Mouse (Mus musculus) stomach, embryonic 14.5 days (tissue): ENCODE measurements around the gene Enpp1. TPM values are rescaled to one million over a fixed set of nuclear protein-coding genes. Genes with fewer than 3 reads are reported as not detected.
"Not testable (repeated sequence)": the region's sequence is repeated elsewhere in the genome, so short reads cannot be mapped to it uniquely, and the experiment has no call there.

Experiments used
- ATAC-seq: fragments of 200-750 bp; cut with Nextera tagmentation; 2 replicates; pipeline ENCODE4 v1.8.0; 2017; ENCODE audit warnings: low read depth, moderate TSS enrichment; ENCODE audit not compliant: insufficient number of reproducible peaks, insufficient read depth, low FRiP score
- H3K27ac ChIP-seq: fragments of 300-500 bp; sonication (generic); 2 replicates; pipeline ENCODE4 v1.5.1; 2014; ENCODE audit warnings: mild to moderate bottlenecking, low read length, moderate library complexity, mixed read lengths
- H3K27me3 ChIP-seq: fragments of 300-500 bp; sonication (generic); 2 replicates; pipeline ENCODE4 v1.6.1; 2014; ENCODE audit warnings: low read length, control low read depth, mixed read lengths; ENCODE audit not compliant: control insufficient read depth, insufficient read depth
- H3K36me3 ChIP-seq: fragments of 300-500 bp; sonication (generic); 2 replicates; pipeline ENCODE4 v1.6.1; 2014; ENCODE audit warnings: mild to moderate bottlenecking, control low read depth, low read length, moderate library complexity, mixed read lengths; ENCODE audit not compliant: control insufficient read depth, insufficient read depth
- H3K4me1 ChIP-seq: fragments of 300-500 bp; sonication (generic); 2 replicates; pipeline ENCODE4 v1.6.1; 2014; ENCODE audit warnings: low read length, control low read depth, mixed read lengths; ENCODE audit not compliant: control insufficient read depth, insufficient read depth
- H3K4me2 ChIP-seq: fragments of 300-500 bp; sonication (generic); replicated peaks from 2 replicates; pipeline ENCODE4 v1.6.1; 2014; ENCODE audit warnings: low read depth, low read length, control low read depth
- H3K4me3 ChIP-seq: fragments of 300-500 bp; sonication (generic); 2 replicates; pipeline ENCODE4 v1.5.1; 2014; ENCODE audit warnings: low read depth, low read length, control low read depth
- H3K9ac ChIP-seq: fragments of 300-500 bp; sonication (generic); replicated peaks from 2 replicates; pipeline ENCODE4 v1.6.1; 2014; ENCODE audit warnings: low read depth, mild to moderate bottlenecking, control low read depth, low read length, moderate library complexity, mixed read lengths
- H3K9me3 ChIP-seq: fragments of 300-500 bp; sonication (generic); 2 replicates; pipeline ENCODE4 v1.6.1; 2016; ENCODE audit warnings: low read depth, low read length, control low read depth; ENCODE audit not compliant: control insufficient read depth
- WGBS: fragments of 180-500 bp; shearing (Covaris S2); extraction: QIAGEN DNeasy Blood & Tissue Kit; methylation state at CpG from one replicate; pipeline ENCODE4 v1.1.7; 2014; 5-methylcytosine and 5-hydroxymethylcytosine counted together
- polyA plus RNA-seq: library from polyadenylated mRNA; unstranded; fragments of >200 nt; fragmentation: Nextera tagmentation; extraction: Ambion mirVana; gene quantifications from 2 replicates; pipeline ENCODE4 v1.2.1, GENCODE M21; 2014

Enpp1 gene
- polyA plus RNA-seq, 1 experiment from 2014 or later = 8.3 TPM

GRCm38 (mm10) chr10:24628466-24628865 lies 83.5 kb downstream of the Enpp1 start:
- Histone ChIP-seq H3K4me2 (peak overlapping the region; percentile 27), H3K27me3 (no peaks in the 10 kb centered on the region), H3K9ac (no peak overlapping the region), H3K9me3 (no peaks in the 10 kb centered on the region), H3K4me3 (no peak overlapping the region), H3K4me1 (peaks cover 5% of the 10 kb centered on the region; the same call in 1 of the 2 replicates), H3K36me3 (no peaks in the 10 kb centered on the region), H3K27ac (peak overlapping the region; percentile 85)
- peak; percentile 59 for ATAC-seq
- 26% methylated on average over 9 of the region's 9 CpGs for WGBS

DNA sequence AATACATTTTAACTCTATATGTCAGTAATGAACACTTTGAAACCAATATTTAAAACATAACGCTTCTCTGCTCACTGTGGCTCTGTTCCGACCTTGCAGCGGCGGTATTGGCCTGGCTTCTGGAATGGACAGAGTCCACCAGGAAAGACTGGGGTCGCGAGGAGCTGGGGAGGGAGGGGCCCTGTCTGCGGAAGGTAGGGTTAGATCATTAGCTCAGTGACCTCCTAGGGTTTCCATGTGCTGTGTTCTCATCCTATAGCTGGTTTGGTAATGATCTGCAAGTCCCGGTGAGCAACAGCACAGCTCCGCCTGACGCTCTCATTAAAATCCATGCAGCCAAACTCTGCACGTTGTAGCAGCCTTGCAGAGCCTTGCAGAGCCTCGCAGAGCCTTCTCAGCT lies 84.7 kb downstream of the Enpp1 start:
- Histone ChIP-seq H3K4me3 (no peak overlapping the region), H3K36me3 (no peaks in the 10 kb centered on the region), H3K9me3 (no peaks in the 10 kb centered on the region), H3K4me2 (no peak overlapping the region), H3K9ac (no peak overlapping the region), H3K27me3 (no peaks in the 10 kb centered on the region), H3K4me1 (peaks cover 5% of the 10 kb centered on the region; the same call in 1 of the 2 replicates), H3K27ac (no peak overlapping the region)
- ATAC-seq = no peak
- WGBS = 70% methylated on average over 12 of the region's 12 CpGs

DNA sequence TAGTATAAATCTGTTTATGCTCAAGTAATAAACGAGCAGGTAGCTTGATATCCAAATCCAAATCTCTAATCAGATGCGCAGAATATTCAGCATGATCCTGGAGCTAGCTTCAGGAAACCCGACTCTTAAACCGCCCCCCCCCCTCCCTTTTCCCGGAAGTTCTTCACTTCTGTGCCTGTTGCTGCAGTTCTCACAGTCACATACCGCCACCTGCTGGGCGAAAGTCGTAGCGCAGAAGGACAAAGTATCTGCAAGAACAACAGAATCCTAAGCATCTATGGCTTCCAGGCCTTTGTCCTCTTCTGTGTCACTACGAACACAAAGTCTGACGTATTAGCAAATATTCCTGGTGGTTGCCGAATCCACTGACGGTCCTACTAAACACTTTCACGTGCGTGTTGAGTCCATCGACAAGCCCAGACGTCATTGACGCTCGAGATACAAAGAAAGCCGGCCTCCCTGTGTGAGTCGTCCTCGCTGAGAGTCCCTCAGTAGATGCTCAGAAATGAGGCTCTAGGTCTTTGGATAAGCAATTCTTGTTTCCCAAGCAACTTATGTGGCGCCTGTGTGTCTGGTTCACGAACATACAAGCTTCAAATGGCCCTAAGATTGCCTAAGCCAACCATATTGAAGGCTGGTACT lies 86.8 kb downstream of the Enpp1 start:
- Histone ChIP-seq H3K9ac (no peak overlapping the region), H3K27me3 (no peaks in the 10 kb centered on the region), H3K9me3 (no peaks in the 10 kb centered on the region), H3K4me2 (0 out of 2 replicates have a peak overlapping the region, but pooled peaks have one; percentile 6), H3K4me1 (peaks cover 5% of the 10 kb centered on the region; the same call in 1 of the 2 replicates), H3K4me3 (no peak overlapping the region), H3K27ac (no peak overlapping the region), H3K36me3 (no peaks in the 10 kb centered on the region)
- ATAC-seq = no peak
- WGBS = 38% methylated on average over 24 of the region's 24 CpGs

GRCm38 (mm10) chr10:24622586-24622985 lies 89.4 kb downstream of the Enpp1 start:
- Histone ChIP-seq H3K4me1 (no peaks in the 10 kb centered on the region), H3K9ac (no peak overlapping the region), H3K27me3 (no peaks in the 10 kb centered on the region), H3K4me2 (no peak overlapping the region), H3K36me3 (no peaks in the 10 kb centered on the region), H3K27ac (no peak overlapping the region), H3K9me3 (no peaks in the 10 kb centered on the region), H3K4me3 (no peak overlapping the region)
- no peak for ATAC-seq
- 26% methylated on average over 7 of the region's 7 CpGs for WGBS

- no peaks in the 10 kb centered on the region for H3K9me3 ChIP-seq
- ATAC-seq = no peak
- WGBS = 30% methylated on average over 9 of the region's 9 CpGs
- no peak overlapping the region for H3K27ac ChIP-seq
- no peaks in the 10 kb centered on the region for H3K27me3 ChIP-seq
- H3K36me3 ChIP-seq = no peaks in the 10 kb centered on the region
- no peak overlapping the region for H3K4me2 ChIP-seq
- no peak overlapping the region for H3K4me3 ChIP-seq
- H3K4me1 ChIP-seq = no peaks in the 10 kb centered on the region
- no peak overlapping the region for H3K9ac ChIP-seq
Measured at GRCm38 (mm10) chr10:24621572-24621971, 90.4 kb downstream of the Enpp1 start.

DNA sequence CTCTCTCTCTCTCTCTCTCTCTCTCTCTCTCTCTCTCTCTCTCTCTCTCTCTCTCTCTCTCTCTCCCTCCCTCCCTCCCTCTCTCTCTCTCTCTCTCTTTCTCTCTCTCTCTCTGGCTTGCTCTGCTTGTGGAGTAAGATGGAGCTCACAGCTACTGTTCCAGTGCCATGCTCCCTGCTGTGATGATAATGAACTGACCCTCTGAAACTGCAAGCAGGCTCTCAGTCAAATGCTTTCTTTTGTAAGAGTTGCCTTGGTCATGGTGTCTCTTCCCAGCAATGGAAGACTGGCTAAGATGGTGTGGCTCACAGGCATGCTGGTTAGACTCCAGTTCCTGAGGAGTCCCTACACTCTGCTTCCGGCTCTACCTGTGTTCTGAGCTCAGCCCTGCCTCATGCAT lies 95.4 kb downstream of the Enpp1 start:
- not testable (repeated sequence) for H3K4me2 ChIP-seq

GRCm38 (mm10) chr10:24615799-24616198 lies 96.2 kb downstream of the Enpp1 start:
- H3K27ac ChIP-seq = no peak overlapping the region
- H3K27me3 ChIP-seq = no peaks in the 10 kb centered on the region
- no peak overlapping the region for H3K4me2 ChIP-seq
- no peaks in the 10 kb centered on the region for H3K9me3 ChIP-seq
- no peak for ATAC-seq
- H3K4me1 ChIP-seq = no peaks in the 10 kb centered on the region
- H3K36me3 ChIP-seq = no peaks in the 10 kb centered on the region
- 90% methylated on average over 6 of the region's 6 CpGs for WGBS
- H3K4me3 ChIP-seq = no peak overlapping the region
- no peak overlapping the region for H3K9ac ChIP-seq

More for the DNA sequence above, 95.4 kb downstream of the Enpp1 start:
- not testable (repeated sequence) for H3K36me3 ChIP-seq, ATAC-seq, H3K9ac ChIP-seq, H3K4me1 ChIP-seq, H3K27me3 ChIP-seq, H3K9me3 ChIP-seq, H3K4me3 ChIP-seq, H3K27ac ChIP-seq
- WGBS = 96% methylated on average over 1 of the region's 1 CpGs

DNA sequence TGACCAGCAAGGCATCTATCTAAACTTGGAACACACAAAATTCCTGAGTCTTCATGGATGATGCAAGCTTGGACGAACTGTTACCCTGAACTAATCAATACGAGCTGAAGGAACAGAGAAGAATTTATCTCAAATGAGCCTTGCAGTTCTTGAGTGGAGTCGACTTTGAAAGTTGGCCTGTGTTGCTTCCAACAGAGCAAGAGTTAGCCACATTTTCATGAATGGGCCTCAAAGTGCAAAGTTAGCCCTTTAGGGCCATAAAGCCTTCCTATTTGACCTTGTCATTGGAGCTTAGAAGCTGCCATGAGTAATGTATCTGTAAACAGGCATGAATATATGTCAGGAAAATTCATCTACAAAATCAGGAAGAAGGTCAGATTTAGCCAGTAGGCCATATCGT lies 97.2 kb downstream of the Enpp1 start:
- no peak overlapping the region for H3K9ac ChIP-seq
- 83% methylated on average over 4 of the region's 4 CpGs for WGBS

DNA sequence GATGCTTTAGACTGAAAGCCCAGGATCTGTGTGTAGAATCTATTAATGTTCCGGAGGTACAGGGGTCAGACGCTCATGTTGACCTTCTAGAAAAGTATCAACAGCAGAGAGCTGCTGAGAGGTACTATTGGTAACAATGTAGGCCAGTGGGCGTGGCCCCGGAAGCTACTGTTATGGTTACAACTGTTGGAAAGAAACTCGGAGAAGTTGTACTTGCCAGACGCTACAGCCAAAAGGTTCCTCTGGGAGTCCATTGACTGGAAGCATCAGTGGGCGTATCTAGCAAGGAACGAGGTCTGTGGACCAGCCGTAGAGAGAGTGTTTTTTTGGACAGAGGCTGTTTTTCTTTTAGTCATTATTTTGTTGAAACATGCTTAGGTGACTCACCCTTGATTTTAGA lies 102.2 kb downstream of the Enpp1 start:
- H3K9ac ChIP-seq = no peak overlapping the region
- H3K36me3 ChIP-seq = no peaks in the 10 kb centered on the region
- no peaks in the 10 kb centered on the region for H3K4me1 ChIP-seq
- no peak overlapping the region for H3K4me2 ChIP-seq
- H3K27me3 ChIP-seq = no peaks in the 10 kb centered on the region
- H3K9me3 ChIP-seq = no peaks in the 10 kb centered on the region
- no peak overlapping the region for H3K4me3 ChIP-seq
- 84% methylated on average over 9 of the region's 9 CpGs for WGBS
- H3K27ac ChIP-seq = no peak overlapping the region
- ATAC-seq = no peak

More for the DNA sequence above, 97.2 kb downstream of the Enpp1 start:
- Histone ChIP-seq H3K4me1 (no peaks in the 10 kb centered on the region), H3K4me3 (no peak overlapping the region), H3K4me2 (no peak overlapping the region), H3K9me3 (no peaks in the 10 kb centered on the region), H3K36me3 (no peaks in the 10 kb centered on the region), H3K27me3 (no peaks in the 10 kb centered on the region), H3K27ac (no peak overlapping the region)
- ATAC-seq = no peak
